Mouse (Mus musculus) bone marrow macrophage, adult 2 months (primary cell): ENCODE measurements around the gene Tmem29. TPM values are rescaled to one million over a fixed set of nuclear protein-coding genes. Genes with fewer than 3 reads are reported as not detected.
"Not testable (repeated sequence)": the region's sequence is repeated elsewhere in the genome, so short reads cannot be mapped to it uniquely, and the experiment has no call there.

ENCODE experiments used
- H3K27ac ChIP-seq: 2 replicates; pipeline ENCODE4 v1.5.1; 2012; ENCODE audit warnings: low read depth, low read length; ENCODE audit not compliant: insufficient read depth
- H3K4me1 ChIP-seq: 2 replicates; pipeline ENCODE4 v1.6.1; 2012; ENCODE audit warnings: low read length; ENCODE audit not compliant: control insufficient read depth, insufficient read depth
- H3K4me3 ChIP-seq: 2 replicates; pipeline ENCODE4 v1.5.1; 2012; ENCODE audit warnings: mild to moderate bottlenecking, low read length, moderate library complexity; ENCODE audit not compliant: insufficient read depth
- CTCF ChIP-seq: IDR thresholded peaks from 2 replicates; pipeline ENCODE4 v1.5.1; 2012; ENCODE audit warnings: low read depth, mild to moderate bottlenecking, low read length, moderate library complexity
- POLR2A ChIP-seq: IDR thresholded peaks from 2 replicates; pipeline ENCODE4 v1.6.1; 2012; ENCODE audit warnings: mild to moderate bottlenecking, low read depth, low read length, borderline replicate concordance
- polyA plus RNA-seq: library from polyadenylated mRNA; stranded (reverse); fragments of >200 nt; gene quantifications from 2 replicates; pipeline ENCODE4 v1.2.4, GENCODE M21; 2012; ENCODE audit not compliant: missing spikeins, insufficient read depth, insufficient read length

Tmem29 gene
- polyA plus RNA-seq: 17.4 and 18.3 TPM in 2 replicates

GRCm38 (mm10) chrX:150458766-150459350 is at the start of gene Tmem29:
TSS of gene Tmem29 (minus strand) at chrX:150459154.
- no peaks in the 10 kb centered on the region for H3K4me1 ChIP-seq
- H3K27ac ChIP-seq: peak within 1 kb of the TSS; percentile 69
- H3K4me3 ChIP-seq: peak within 1 kb of the TSS; percentile 65
- TF ChIP-seq POLR2A (no peak), CTCF (peak; percentile 49; the same call in 1 of the 2 replicates)

GRCm38 (mm10) chrX:150508696-150509095 is 49.7 kb upstream of the Tmem29 start:
- H3K27ac ChIP-seq: no peak overlapping the region
- H3K4me3 ChIP-seq: no peak overlapping the region
- H3K4me1 ChIP-seq: no peaks in the 10 kb centered on the region
- TF ChIP-seq CTCF (no peak), POLR2A (no peak)

GRCm38 (mm10) chrX:150487811-150488210 is 28.9 kb upstream of the Tmem29 start:
- H3K27ac ChIP-seq, H3K4me1 ChIP-seq, H3K4me3 ChIP-seq: not testable (repeated sequence)

GRCm38 (mm10) chrX:150486314-150487030 is 27.5 kb upstream of the Tmem29 start:
- H3K4me3 ChIP-seq, H3K4me1 ChIP-seq, H3K27ac ChIP-seq: not testable (repeated sequence)

GRCm38 (mm10) chrX:150477854-150478780 is 19.2 kb upstream of the Tmem29 start:
- peak; percentile 50; the same call in 1 of the 2 replicates for TF ChIP-seq CTCF
- TF ChIP-seq POLR2A: no peak
- Histone ChIP-seq H3K4me3 (peak overlapping the region; percentile 79), H3K27ac (peak overlapping the region; percentile 95), H3K4me1 (no peaks in the 10 kb centered on the region)

- no peak for TF ChIP-seq CTCF
- H3K27ac ChIP-seq: no peak overlapping the region
- H3K4me1 ChIP-seq: no peaks in the 10 kb centered on the region
- H3K4me3 ChIP-seq: no peak overlapping the region
Measured at GRCm38 (mm10) chrX:150471416-150471815, 12.5 kb upstream of the Tmem29 start.

GRCm38 (mm10) chrX:150468266-150468665 is 9.3 kb upstream of the Tmem29 start:
- H3K4me1 ChIP-seq: no peaks in the 10 kb centered on the region
- H3K27ac ChIP-seq: no peak overlapping the region
- TF ChIP-seq CTCF: no peak
- no peak for TF ChIP-seq POLR2A
- H3K4me3 ChIP-seq: no peak overlapping the region

- not testable (repeated sequence) for H3K27ac ChIP-seq, H3K4me1 ChIP-seq, H3K4me3 ChIP-seq
Measured at GRCm38 (mm10) chrX:150466817-150467216, 7.9 kb upstream of the Tmem29 start.

GRCm38 (mm10) chrX:150460143-150460542 is 1.2 kb upstream of the Tmem29 start:
- no peak for TF ChIP-seq CTCF
- TF ChIP-seq POLR2A: no peak
- Histone ChIP-seq H3K4me3 (no peak overlapping the region), H3K4me1 (no peaks in the 10 kb centered on the region), H3K27ac (no peak overlapping the region)

- Histone ChIP-seq H3K4me3 (peak overlapping the region; percentile 65), H3K27ac (peak overlapping the region; percentile 22; the same call in 1 of the 2 replicates), H3K4me1 (no peaks in the 10 kb centered on the region)
- TF ChIP-seq POLR2A (no peak), CTCF (no peak)
Measured at GRCm38 (mm10) chrX:150459411-150459927, 515 bp upstream of the Tmem29 start.
